Mouse (Mus musculus) layer of hippocampus, adult 2 months (tissue): ENCODE data around the gene Map3k5. TPM values are rescaled to one million over a fixed set of nuclear protein-coding genes. Genes with fewer than 3 reads are reported as not detected.

Experiments
- DNase-seq, 2 experiments: peaks; one replicate each; pipeline ENCODE4 v3.0.0; 2022; ENCODE audit warnings: low spot score in 2 of 2
- H3K27ac ChIP-seq: fragments of 200-600 bp; 2 replicates; pipeline ENCODE4 v1.8.1; 2022
- H3K4me3 ChIP-seq: fragments of 200-600 bp; 2 replicates; pipeline ENCODE4 v1.8.1; 2022; ENCODE audit warnings: mild to moderate bottlenecking
- CTCF ChIP-seq: fragments of 200-600 bp; conservative IDR thresholded peaks from 2 replicates; pipeline ENCODE4 v1.8.1; 2022; ENCODE audit warnings: antibody characterized with exemption, mild to moderate bottlenecking, moderate library complexity
- total RNA-seq, 2 experiments: library from RNA; stranded (reverse); gene quantifications; 2 replicates each; pipeline ENCODE4 v1.2.3; 2021

Map3k5 gene
- total RNA-seq, 2 experiments from 2014 or later, result 30.6 to 33.1 TPM

DNA sequence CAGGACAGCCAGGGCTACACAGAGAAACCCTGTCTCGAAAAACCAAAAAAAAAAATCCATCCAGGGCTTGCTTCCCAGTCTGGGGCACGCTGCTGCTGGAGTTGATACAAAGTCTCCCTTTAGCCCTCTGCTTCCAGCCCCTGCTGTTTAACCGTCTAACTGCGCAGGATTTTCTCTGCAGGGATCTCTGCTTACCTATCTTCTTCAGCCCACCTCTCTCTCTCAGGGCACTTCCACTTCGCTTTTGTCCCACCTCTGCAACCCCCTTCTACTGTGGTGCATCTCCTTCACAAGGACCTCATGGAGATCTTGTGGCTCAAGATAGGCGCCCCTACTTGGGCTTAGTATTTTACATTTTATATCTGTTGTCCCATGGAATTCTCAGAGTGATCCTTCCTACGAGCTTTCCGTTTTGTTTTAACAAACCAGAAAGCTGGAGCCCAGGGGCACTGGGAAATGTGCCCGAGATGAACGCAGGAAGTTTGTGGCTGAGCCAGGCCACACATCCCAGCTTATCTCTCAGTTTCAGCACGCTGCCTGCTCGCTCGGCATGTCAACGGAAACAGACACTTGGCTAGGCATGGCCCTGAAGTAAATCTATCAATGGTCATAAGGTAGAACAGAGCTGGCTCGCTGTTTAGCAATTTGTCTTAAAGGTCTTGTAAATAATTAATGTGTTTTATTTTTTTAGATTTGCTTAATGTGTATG lies 201.2 kb downstream of the Map3k5 start:
- H3K4me3 ChIP-seq, result no peak overlapping the region
- no peak for DNase-seq
- no peak overlapping the region for H3K27ac ChIP-seq
- no peak for TF ChIP-seq CTCF

DNA sequence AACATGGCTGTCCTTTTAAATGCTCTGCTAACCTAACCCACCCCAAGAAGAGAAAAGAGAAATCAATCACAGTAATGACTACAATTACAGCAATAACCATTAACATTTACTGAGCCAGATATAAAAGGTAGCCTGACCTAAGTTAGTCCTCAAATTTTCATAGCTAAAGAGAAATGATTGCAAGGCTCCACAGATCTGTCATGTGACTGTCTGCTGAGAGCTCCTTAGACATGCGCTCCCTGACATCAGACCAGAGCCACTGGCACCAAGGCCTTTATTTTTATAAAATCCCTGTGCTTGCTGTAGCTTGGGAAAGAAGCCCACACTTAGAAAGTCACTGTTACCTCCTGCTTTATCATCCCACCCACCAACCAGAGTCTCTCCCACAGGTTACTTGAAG lies 202.2 kb downstream of the Map3k5 start:
- no peak for TF ChIP-seq CTCF
- no peak for DNase-seq
- Histone ChIP-seq H3K27ac (no peak overlapping the region), H3K4me3 (no peak overlapping the region)

DNA sequence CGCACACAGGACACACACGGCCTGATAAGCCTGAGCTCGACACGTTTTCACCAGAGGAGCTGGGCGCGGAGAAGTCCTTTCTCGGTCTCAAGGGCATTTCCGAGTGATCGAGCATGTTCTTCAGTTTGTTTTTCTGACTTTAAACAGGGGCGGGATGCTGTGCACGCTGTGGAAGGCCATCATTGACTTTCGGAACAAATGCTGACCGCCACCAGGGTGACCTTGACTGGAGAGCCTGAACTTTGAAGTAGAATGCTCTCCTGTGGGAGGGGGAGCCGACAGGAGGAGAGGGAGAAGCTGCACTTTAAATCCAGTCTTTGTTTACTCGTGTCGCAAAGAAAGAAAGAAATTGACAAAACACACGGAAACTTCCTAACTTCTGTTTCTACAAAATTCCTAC lies 207.1 kb downstream of the Map3k5 start:
- no peak for TF ChIP-seq CTCF
- Histone ChIP-seq H3K4me3 (no peak overlapping the region), H3K27ac (no peak overlapping the region)
- DNase-seq, result no peak

DNA sequence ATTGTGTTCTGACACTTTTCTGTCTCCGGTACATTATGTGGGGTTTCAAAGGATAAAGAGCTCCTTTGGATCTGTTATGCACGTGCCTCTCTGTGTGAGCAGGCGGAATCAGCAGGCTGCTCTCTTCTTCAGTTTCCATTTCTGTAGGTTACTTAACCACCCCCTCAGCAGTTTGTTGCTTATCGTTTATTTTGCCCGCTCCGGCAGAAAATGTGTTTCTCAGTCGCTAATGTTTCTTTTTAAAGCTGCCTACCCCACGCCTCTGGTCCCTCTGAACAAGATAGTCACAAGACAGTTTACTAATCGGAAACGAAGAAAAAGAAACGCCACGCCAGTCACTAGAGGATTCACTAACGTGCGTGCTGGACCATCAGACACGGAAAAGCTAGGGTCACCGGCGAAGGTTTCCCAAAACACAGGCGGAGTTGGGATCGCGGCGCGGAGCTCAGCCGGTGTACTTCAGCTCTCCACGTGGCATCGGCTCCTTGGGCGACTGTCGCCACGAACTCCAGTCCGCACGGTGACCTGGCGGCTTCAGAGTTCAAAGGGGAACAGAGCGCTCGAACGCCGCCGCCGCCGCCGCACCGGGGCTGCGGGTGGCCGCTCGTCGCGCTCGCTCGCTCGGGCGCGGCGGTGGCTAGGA lies 214.0 kb downstream of the Map3k5 start, which contains the start of gene Map7:
Map7 (plus strand) TSS at position 342 of the 643 bp plus-strand sequence.
- H3K27ac ChIP-seq, result peak within 1 kb of the TSS; percentile 96
- no peak for DNase-seq
- TF ChIP-seq CTCF, result no peak
- H3K4me3 ChIP-seq, result peak within 1 kb of the TSS; percentile 74

DNA sequence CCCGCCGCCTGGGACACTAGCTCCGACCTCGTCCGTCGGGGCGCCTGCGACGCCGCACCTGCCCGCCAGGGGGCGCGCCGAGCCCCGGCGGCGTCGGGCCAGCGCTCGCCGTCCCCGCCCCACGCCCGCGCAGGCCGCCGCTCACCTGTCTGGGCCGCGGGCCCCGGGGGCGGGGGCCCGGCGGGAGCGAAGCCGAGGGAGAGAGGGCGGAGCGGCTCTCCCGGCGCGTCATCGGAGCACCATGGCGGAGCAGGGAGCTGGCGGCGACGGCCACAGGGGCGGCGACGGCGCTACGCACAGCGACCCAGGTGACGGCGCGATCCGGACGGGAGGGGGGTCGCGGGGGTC lies 214.5 kb downstream of the Map3k5 start:
- DNase-seq, result peak in 1 of 2 experiments; percentile 57
- Histone ChIP-seq H3K4me3 (peak overlapping the region; percentile 74), H3K27ac (peak overlapping the region; percentile 96)
- peak; percentile 59 for TF ChIP-seq CTCF

DNA sequence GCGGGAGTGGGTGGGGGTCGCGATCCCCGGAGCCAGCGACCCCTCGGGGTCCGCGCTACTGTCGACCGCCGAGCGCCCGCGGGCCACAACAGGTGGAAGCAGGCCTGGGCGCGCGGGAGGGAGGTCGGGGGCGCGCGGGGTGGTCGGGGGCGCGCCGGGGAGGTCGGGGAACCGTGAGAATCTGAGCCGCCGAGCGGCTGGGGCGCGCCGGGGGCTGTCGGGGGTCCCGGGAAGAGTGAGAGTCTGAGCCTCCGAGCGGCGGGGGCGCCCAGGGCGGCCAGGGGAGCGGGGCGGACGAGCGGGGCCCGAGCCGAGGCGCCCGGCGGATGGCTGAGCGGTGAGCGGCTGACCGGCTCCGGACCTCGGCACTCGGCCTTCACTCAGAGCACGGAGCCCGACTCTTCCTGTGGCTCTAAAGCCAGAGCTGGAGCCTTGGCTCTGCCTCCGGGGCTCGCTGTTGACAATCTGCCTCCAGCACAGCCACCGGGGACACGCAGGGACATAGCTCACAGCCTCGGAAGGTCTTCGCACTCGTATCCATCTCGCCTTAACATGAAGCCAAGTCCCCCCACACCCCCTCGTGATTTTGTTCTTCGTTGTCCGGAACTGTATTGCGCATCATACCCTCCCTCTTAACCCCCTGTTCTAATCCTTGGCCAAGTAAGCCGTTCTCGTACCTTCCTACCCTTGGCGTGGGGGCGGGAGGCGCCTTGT lies 215.0 kb downstream of the Map3k5 start:
- peak overlapping the region; percentile 74 for H3K4me3 ChIP-seq
- peak in 1 of 2 experiments; percentile 55 for DNase-seq
- no peak for TF ChIP-seq CTCF
- H3K27ac ChIP-seq, result peak overlapping the region; percentile 96

DNA sequence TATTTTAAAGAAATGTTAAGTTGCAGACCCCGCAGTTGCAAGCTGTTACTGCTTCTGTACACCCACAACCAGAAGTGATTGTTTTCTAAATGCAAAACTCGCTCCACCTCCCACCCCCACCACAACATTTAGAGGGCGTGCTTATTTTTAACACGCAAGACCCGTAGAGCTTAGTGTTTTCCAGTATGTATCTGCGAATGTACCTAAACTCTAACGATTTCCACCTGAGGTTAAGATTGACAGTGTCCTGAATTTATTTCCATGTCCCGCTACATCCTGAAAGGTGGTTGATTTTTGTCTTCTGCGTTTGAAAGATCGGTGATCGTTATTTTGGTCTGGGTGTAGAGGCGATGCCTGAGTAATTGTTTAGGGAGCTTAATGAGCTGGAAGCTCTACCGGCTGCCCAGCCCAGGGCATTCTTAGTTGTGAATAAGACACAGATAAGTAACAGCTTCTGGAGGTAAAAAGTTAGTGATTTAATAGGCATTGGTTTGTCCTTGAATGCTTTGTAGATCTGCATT lies 215.6 kb downstream of the Map3k5 start:
- H3K27ac ChIP-seq, result peak overlapping the region; percentile 96
- H3K4me3 ChIP-seq, result peak overlapping the region; percentile 74
- TF ChIP-seq CTCF, result no peak
- no peak for DNase-seq

DNA sequence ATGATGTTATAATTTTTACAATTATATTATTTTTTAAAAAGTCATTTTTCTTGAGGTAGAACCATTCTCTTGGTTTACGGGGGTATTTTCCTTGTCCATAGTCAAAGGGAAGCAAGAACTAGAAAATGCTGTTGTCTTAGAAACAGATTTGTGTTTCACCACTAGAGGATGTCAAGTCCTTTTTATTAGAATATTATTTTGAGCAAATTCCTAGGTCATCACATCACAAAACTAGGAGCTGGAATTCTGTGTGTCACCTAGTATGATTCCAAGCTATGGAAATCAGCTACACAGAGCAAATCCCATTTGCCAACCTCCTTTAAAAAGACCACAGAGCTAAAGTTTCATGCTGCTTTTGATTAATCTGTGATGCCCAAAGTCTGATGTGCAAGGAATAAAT lies 217.9 kb downstream of the Map3k5 start:
- peak; percentile 83 for TF ChIP-seq CTCF
- Histone ChIP-seq H3K27ac (no peak overlapping the region), H3K4me3 (no peak overlapping the region)
- no peak for DNase-seq

DNA sequence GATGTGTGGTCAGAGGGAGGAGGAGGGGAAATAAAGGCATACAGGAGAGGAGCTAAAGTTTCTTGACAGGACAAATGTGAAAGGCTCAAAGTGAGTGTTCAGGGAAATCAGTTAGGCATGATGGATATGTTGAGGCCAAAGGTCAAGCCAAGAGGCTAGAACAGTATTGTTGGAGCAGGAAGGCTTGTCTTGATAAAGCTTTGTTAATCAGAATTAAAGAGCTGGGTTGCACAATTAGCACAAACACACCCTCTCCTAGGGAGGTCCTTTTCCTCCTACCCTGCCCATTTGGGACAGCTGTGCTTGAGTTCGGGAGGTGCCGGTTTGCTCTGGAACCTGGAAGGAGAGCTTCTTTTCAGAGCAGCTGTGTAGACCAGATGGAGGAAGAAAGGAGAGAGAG lies 219.2 kb downstream of the Map3k5 start:
- TF ChIP-seq CTCF, result no peak
- Histone ChIP-seq H3K4me3 (no peak overlapping the region), H3K27ac (no peak overlapping the region)
- DNase-seq, result no peak

DNA sequence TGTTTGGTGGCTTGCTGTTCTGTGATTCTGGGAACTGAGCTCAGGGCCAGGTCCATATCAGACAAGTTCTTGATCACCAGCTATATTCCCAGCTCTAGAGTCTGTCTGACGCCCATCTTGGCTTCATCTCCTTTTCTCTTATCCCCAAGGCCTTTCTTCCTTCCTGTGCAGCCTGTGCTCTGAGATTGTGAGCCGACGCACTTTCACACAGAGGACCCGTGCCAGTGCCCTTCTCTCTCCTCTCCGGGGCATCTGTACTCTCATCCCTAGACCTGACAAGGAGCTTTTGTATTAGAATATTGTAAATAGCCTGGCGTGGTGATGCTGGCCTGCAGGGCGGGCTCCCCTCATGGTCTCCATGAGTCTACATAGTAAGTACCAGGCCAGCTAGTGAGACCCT lies 221.1 kb downstream of the Map3k5 start:
- H3K27ac ChIP-seq, result peak overlapping the region; percentile 61; the same call in 1 of the 2 replicates
- DNase-seq, result no peak
- no peak overlapping the region for H3K4me3 ChIP-seq
- no peak for TF ChIP-seq CTCF

DNA sequence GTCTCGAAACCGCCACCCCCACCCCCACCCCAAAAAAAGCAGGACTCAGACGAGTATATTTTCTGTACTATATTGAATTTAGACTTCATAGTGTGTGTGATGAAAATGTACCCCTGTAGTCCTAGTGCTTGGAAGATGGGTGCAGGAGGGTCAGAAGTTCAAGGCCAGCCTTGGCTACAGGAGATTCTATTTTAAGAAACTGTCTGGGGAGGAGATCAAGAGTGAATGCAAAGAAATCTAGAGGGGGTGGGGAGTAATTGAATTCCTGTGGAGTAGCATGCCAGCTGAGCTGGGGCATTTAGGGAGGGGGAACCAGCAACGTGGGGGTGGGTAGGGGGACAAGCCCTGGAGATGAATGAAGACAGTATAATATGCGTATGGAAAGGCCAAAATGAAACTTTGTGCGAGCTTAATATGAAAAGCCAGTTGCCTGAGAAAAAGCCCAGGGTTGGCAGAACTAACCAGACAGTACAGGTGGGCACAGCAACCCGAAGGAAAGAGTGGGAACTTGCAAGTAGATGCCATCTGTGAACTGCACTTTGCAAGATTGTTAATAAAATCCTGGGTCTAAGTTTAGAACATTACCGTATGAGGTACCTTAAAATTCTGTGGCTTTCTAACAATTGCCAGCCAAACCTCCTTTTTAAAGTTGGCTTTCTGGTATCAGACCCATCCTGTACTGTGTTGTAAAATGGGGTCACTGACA lies 222.9 kb downstream of the Map3k5 start:
- H3K4me3 ChIP-seq, result no peak overlapping the region
- no peak for DNase-seq
- TF ChIP-seq CTCF, result no peak
- H3K27ac ChIP-seq, result no peak overlapping the region

DNA sequence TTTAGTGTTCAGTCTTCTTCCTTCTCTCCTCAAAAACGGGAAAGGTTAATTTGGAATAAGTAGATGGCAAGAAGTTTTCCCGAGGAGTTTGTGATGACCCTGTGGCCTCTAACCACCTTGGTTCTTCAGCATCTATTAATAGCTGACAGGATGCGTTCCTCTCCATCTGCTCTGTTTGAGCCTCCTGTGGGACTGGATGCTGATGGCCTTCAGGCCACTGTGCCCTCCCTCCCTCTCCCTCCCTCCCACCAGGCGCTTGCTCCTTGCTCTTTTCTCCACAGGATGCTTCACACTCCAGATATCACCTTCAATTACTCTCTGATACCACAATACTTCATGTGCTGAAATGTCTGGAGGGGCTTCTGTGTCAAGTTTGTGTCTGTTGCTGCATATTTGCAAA lies 224.5 kb downstream of the Map3k5 start:
- no peak overlapping the region for H3K27ac ChIP-seq
- no peak overlapping the region for H3K4me3 ChIP-seq
- TF ChIP-seq CTCF, result no peak
- no peak for DNase-seq

DNA sequence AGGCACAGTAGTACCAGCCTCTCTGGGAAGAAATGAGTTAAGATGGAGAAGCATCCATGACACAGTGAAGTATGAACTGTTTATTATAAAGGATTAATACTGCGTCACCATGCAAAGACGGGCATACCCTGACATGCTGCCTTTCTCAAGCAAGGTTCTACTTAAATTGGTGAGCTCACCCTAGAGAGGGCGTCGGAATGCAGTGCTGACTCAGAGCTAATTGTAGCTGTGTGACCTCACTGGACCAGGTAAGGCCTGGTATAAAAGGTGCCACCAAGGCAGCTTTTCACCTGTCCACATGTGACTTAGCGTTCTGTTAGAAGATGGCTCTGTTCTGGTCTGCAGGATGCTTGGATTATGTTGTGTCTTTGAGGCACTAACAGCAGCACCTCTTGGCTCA lies 225.0 kb downstream of the Map3k5 start:
- no peak for TF ChIP-seq CTCF
- no peak overlapping the region for H3K27ac ChIP-seq

More for the DNA sequence above, 225.0 kb downstream of the Map3k5 start:
- no peak for DNase-seq
- H3K4me3 ChIP-seq, result no peak overlapping the region
